ENCODE assay signal across 9 mouse cellular contexts in the genomic region with DNA sequence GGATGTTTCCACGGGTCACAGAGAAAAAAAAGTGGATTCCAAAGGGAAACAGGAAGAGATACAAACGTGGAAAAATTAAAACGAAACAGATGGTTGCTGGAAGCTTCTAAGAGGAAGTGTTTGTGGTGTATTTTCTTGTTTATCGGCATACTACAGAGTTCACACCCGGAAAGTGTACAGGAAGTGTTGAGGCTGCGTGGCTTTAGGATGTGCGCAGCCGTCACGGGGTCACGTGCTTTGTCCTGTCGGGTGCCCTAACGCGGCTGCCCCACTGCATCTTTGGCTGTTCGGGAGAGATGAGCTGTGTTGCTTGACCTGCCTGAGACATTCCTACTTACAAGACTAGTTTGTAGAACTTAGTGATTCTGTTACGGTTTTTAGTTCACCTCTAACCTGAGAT.
DNase-seq lines count a peak whose midpoint lies in the region; ATAC-seq and TF ChIP-seq lines count a peak whose summit lies in the region.
"Had no signal": no experiment of that assay in that cellular context is flagged by ENCODE, and none has a peak within 500 bp of the region (broad histone marks: within the 10 kb centered on the region; RNA-seq: fewer than 3 reads in every experiment).

No protein-coding gene starts in this region.

- no peaks in the 10 kb centered on the region for H3K36me3 ChIP-seq in lung, embryonic 14.5 days (ENCODE audit: insufficient read depth)
- H3K36me3 ChIP-seq in hindbrain, embryonic 13.5 days = no peaks in the 10 kb centered on the region
- H3K36me3 ChIP-seq: hindbrain, embryonic 15.5 days had no signal

- peak overlapping the region; percentile 18 for H3K4me3 ChIP-seq in bone marrow macrophage, adult 2 months (ENCODE audit: insufficient read depth, low read length)
- H3K4me3 ChIP-seq in lung, embryonic 14.5 days (ENCODE audit: low read depth, low read length) = no peak overlapping the region
- H3K4me3 ChIP-seq in hindbrain, embryonic 13.5 days = no peak overlapping the region
- H3K4me3 ChIP-seq: hindbrain, embryonic 15.5 days had no signal

- no peaks in the 10 kb centered on the region for H3K9me3 ChIP-seq in lung, embryonic 14.5 days (ENCODE audit: low read depth, low read length)
- no peaks in the 10 kb centered on the region for H3K9me3 ChIP-seq in hindbrain, embryonic 13.5 days
- H3K9me3 ChIP-seq: hindbrain, embryonic 15.5 days had no signal

- WGBS in lung, embryonic 14.5 days = 75% methylated on average over 15 of the region's 15 CpGs
- 89% methylated on average over 15 of the region's 15 CpGs for WGBS in hindbrain, embryonic 13.5 days

- peak overlapping the region; percentile 20 for H3K4me2 ChIP-seq in lung, embryonic 14.5 days
- no peak overlapping the region for H3K4me2 ChIP-seq in hindbrain, embryonic 13.5 days
- H3K4me2 ChIP-seq: hindbrain, embryonic 15.5 days had no signal

- H3K4me1 ChIP-seq in bone marrow macrophage, adult 2 months (ENCODE audit: control insufficient read depth, insufficient read depth, low read length) = peaks cover 19% of the 10 kb centered on the region
- no peaks in the 10 kb centered on the region for H3K4me1 ChIP-seq in lung, embryonic 14.5 days (ENCODE audit: insufficient read depth)
- H3K4me1 ChIP-seq in hindbrain, embryonic 13.5 days (replicated peaks) = no peaks in the 10 kb centered on the region; the same call in 1 of the 2 replicates
- H3K4me1 ChIP-seq: hindbrain, embryonic 15.5 days had no signal

- peak overlapping the region; percentile 49 for H3K27ac ChIP-seq in bone marrow macrophage, adult 2 months (ENCODE audit: insufficient read depth, low read depth, low read length)
- no peak overlapping the region for H3K27ac ChIP-seq in lung, embryonic 14.5 days (ENCODE audit: low read depth)
- H3K27ac ChIP-seq in hindbrain, embryonic 13.5 days = no peak overlapping the region
- H3K27ac ChIP-seq: hindbrain, embryonic 15.5 days had no signal

- no peak overlapping the region for H3K9ac ChIP-seq in lung, embryonic 14.5 days
- H3K9ac ChIP-seq in hindbrain, embryonic 13.5 days = no peak overlapping the region
- H3K9ac ChIP-seq: hindbrain, embryonic 15.5 days had no signal

- ATAC-seq in lung, embryonic 14.5 days (ENCODE audit: insufficient read depth) = no peak
- ATAC-seq in hindbrain, embryonic 13.5 days (ENCODE audit: low FRiP score) = no peak

- no peaks in the 10 kb centered on the region for H3K27me3 ChIP-seq in lung, embryonic 14.5 days (ENCODE audit: insufficient read depth, low read length)
- H3K27me3 ChIP-seq in hindbrain, embryonic 13.5 days = no peaks in the 10 kb centered on the region
- H3K27me3 ChIP-seq: hindbrain, embryonic 15.5 days had no signal

- no peak for TF ChIP-seq CTCF in bone marrow macrophage, adult 2 months (IDR thresholded peaks at IDR 0.05; ENCODE audit: low read depth, low read length)
- TF ChIP-seq CTCF in lung, embryonic 14.5 days (IDR thresholded peaks at IDR 0.05; ENCODE audit: low read depth) = no peak

- TF ChIP-seq POLR2A in bone marrow macrophage, adult 2 months (IDR thresholded peaks at IDR 0.05; ENCODE audit: borderline replicate concordance, low read depth, low read length) = no peak

- DNase-seq in kidney, postnatal 10 days = peak; percentile 50
- DNase-seq in kidney, adult 18-20 months = no peak
- DNase-seq in lung, embryonic 14.5 days = no peak
- peak; percentile 16 to 33 for DNase-seq in thymus, adult 18-20 months
- no peak for DNase-seq in frontal cortex, postnatal 25 days (ENCODE audit: low spot score in 2 of 2)
- no peak for DNase-seq in right cerebral cortex, postnatal 25 days

Comparison
In these comparisons a context has a peak if more than half of its experiments do, and no peak if none do; other contexts are left out.
1. DNase-seq: peak in kidney, postnatal 10 days (single experiment) and thymus, adult 18-20 months (2 of 2); none in kidney, adult 18-20 months (single experiment), lung, embryonic 14.5 days (single experiment), frontal cortex, postnatal 25 days (0 of 2) and right cerebral cortex, postnatal 25 days (single experiment).